Mouse (Mus musculus) skeletal muscle tissue, adult 2 months (tissue): ENCODE measurements at regions not wholly inside any gene's neighbourhood (a gene's known extent, or its start where the extent isn't known, plus 50 kb on each side); places are given as distances from the start of the nearest gene placed in this dataset.
"Not testable (repeated sequence)": the region's sequence is repeated elsewhere in the genome, so short reads cannot be mapped to it uniquely, and the experiment has no call there.

Experiments used
- DNase-seq: peaks from one replicate; pipeline ENCODE4 v3.0.0-alpha.2; 2012; ENCODE audit warnings: low read depth, low spot score

GRCm38 (mm10) chr2:72615869-72616268, 139.9 kb downstream of the Cdca7 start:
- no peak for DNase-seq

- DNase-seq = no peak
Measured at GRCm38 (mm10) chr2:72616412-72616811, 140.5 kb downstream of the Cdca7 start.

DNA sequence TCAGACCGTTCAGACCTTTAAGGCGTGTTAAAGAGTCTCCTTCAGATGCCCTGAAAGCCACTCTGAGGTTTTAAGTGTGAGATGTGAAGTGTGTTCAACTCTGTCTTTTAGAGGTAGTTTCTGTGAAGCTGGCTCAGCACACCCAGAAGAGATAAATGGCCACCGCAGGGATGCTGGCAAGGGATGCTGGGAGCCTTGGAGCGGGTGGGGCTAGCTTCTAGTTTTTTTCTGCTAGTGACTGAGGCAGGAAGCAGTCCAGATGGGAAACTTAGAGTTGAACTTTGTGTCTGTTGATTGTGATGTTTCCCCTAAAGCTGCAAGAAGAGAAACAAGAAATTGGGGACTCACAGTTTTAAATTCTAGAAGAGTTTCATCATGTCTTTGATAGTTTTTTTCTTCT, 143.5 kb downstream of the Cdca7 start:
- DNase-seq = no peak

DNA sequence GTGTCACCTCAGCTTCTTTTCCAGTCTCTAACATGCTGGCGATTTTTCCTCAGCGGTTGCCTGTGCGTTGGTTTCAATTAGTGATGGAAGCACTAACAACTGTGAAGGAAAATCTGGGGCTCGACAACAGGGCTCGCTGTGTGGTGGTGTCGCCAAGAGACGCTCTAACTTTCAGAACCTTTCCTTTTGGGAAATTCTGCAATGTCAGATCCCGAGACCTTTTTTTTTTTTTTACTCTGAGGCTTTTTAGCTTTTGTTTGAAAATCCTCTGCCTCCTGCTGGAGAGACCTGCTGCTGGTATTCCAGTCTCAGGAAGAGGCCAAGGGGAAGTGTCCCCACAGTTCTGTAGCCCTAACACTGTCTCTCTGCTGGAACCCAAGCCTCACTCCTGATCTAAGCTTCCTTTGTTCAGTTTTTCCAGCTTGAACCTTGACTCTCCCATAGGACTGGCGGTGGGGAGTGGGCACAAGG, 144.3 kb downstream of the Cdca7 start:
- DNase-seq = no peak

DNA sequence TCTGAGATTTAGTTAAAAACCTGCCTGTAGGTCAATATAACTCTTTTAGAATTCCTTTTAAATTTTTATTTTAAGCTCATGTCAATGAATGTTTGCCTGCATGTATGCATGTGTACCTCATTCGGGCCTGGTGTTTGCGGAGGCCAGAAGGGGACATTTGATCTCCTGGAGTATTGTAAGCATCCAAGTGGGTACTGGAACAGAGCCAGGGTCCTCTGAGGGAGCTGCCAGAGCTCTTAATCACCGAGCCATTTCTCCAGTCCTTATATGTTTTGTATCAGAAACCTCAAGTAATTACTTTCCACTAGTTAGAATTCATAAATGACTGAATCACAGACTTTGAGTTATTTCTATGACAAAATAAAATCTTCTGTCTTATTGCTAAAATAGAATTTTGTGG, 152.0 kb downstream of the Cdca7 start:
- no peak for DNase-seq

- DNase-seq = no peak
Measured at GRCm38 (mm10) chr2:72628626-72629470, 152.9 kb downstream of the Cdca7 start.

DNA sequence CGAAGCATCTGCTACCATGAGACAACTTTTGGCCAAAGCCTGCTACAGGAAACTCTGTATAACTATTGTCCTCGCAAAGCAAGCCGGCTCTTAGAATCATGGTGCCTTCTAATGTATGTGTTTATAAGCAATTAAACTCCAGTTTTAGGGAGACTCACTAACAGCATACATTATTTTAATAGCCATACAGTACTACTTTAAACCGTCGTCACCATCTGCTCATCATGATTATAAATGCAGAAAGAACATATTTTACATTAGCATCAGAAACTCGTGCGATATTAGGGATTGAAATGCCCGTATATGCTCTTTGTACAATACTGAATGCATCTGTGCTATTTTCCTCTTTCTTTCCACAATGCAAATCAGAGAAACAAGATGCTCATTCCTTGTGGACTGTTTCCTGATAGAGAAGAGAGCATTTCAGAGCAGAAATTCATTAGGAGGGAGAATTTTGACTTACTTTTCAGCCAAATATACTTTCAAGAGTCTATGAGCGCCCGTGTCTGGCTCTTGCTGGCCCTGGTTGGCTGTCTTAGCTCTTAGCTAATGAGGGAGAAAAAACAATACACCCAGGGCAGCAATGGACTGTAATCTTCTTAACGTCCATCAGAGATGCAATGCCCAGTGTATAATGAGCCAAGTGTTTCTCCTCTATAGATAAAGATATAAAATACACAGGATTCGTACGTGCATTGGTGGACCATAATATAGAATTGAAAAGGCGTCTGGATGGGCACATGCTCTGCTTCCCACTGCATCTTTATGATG, 153.9 kb downstream of the Cdca7 start:
- DNase-seq = no peak

GRCm38 (mm10) chr2:72637881-72638620, 162.1 kb downstream of the Cdca7 start:
- no peak for DNase-seq

DNA sequence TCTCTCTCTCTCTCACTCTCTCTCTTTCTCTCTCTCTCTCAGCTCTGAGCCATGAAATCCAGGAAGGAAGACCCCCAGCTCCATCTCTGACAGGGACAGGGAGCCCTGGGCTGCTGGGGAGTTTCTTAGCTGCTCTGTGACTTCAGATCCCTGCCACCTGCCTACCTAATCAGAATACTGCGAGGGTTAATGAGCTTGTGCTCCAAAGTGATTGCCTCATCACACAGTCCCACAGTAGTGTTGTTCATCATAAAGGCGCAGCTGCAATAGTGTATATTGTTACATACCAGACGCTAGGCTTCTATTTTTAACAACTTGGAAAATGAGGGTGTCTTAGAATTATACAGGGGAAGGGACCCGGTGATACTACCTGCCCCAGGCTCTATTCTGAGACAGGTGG, 163.1 kb downstream of the Cdca7 start:
- no peak for DNase-seq

DNA sequence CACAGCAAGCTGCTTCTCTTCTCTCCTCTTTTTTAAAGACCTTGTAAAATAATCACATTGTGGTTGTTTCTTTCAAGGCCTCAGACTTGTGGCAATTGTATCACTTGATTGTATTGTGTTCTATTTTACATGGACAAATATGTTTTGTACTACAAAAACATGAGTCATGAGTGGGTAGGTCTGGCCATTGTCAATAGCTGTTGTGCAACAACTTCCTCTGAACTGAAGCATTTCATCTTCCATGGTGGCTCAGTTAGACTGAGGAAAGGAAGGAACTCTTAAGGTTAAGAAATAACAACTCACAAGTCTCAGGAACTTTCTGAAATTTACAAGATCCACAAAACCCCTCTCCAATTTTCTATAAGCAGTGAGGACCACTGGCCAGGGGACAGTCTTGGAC, 165.3 kb downstream of the Cdca7 start:
- DNase-seq = no peak

DNA sequence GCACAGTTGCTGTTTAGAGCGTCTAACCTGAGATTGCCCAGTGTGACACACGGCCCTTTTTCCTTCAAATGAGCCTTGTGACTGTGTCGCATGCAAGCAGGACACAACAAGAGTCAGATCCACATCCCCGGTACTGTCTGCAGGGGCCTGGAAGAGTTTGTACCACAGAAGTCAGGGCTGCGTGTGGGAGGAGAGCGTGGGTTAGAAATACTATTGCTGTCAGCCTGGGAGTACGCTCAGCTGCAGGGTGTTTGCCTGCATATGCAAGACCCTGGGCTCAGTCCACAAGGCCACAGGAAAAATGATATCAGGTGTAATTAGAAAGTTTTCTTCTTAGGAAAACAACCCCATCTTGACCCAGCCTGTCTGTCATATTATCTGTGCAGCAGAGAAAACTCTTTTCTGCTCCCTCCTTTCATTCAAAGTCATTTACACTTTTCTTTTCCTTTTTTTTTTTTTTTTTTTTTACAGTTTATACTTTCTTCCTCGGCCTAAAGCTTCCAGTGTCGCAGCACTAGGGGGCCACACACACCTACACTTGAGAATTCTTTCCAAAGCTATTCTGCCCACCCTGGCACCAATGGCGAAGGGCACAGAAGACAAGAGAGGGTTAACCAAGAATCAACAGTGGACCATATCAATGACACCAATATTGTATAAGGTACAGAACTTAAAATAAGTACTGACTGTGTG, 168.3 kb downstream of the Cdca7 start:
- DNase-seq = no peak

- DNase-seq = peak; percentile 8
Measured at GRCm38 (mm10) chr2:72647642-72648041, 171.7 kb downstream of the Cdca7 start.

GRCm38 (mm10) chr2:72648294-72648693, 172.3 kb downstream of the Cdca7 start:
- no peak for DNase-seq

GRCm38 (mm10) chr2:72655864-72656263, 179.9 kb downstream of the Cdca7 start:
- no peak for DNase-seq

- DNase-seq = no peak
Measured at GRCm38 (mm10) chr2:72657101-72657920, 181.4 kb downstream of the Cdca7 start.

- no peak for DNase-seq
Measured at GRCm38 (mm10) chr2:72662396-72662795, 186.4 kb downstream of the Cdca7 start.

GRCm38 (mm10) chr2:72662979-72663780, 187.2 kb downstream of the Cdca7 start:
- DNase-seq = no peak

- not testable (repeated sequence) for DNase-seq
Measured at GRCm38 (mm10) chr2:72667396-72667795, 191.4 kb downstream of the Cdca7 start.
